ENCODE assay signal across 8 mouse cellular contexts in genomic region chr10:70563636-70564035, GRCm38 (mm10).
DNase-seq lines count a peak whose midpoint lies in the region; ATAC-seq lines count a peak whose summit lies in the region.

No protein-coding gene starts in this region.

- no peak overlapping the region for H3K27ac ChIP-seq in intestine, embryonic 14.5 days (ENCODE audit: low read depth)
- H3K27ac ChIP-seq in intestine, embryonic 15.5 days: no peak overlapping the region
- no peak overlapping the region for H3K27ac ChIP-seq in hindbrain, embryonic 14.5 days

- no peaks in the 10 kb centered on the region for H3K4me1 ChIP-seq in intestine, embryonic 14.5 days (replicated peaks; ENCODE audit: control insufficient read depth, insufficient read depth, low read length)
- H3K4me1 ChIP-seq in intestine, embryonic 15.5 days (replicated peaks): no peaks in the 10 kb centered on the region
- H3K4me1 ChIP-seq in hindbrain, embryonic 14.5 days (replicated peaks; ENCODE audit: control insufficient read depth, insufficient read depth, low read length): no peaks in the 10 kb centered on the region

- intact Hi-C loops in left cerebral cortex, postnatal 25 days (cut with DNase I): loop anchor here (2.0 to 10.0 kb wide), 4 partner anchors 201 to 651 kb away; no protein-coding TSS in a partner anchor

- H3K4me2 ChIP-seq in intestine, embryonic 14.5 days (ENCODE audit: low read length): no peak overlapping the region
- H3K4me2 ChIP-seq in intestine, embryonic 15.5 days (replicated peaks): no peak overlapping the region
- H3K4me2 ChIP-seq in hindbrain, embryonic 14.5 days (replicated peaks): no peak overlapping the region

- DNase-seq in intestine, embryonic 14.5 days (ENCODE audit: low spot score): peak; percentile 93
- DNase-seq in adipocyte (ENCODE audit: low spot score): peak; percentile 82
- peak; percentile 78 for DNase-seq in embryo, embryonic 10.5 days (ENCODE audit: low spot score)
- peak; percentile 88 for DNase-seq in hindbrain, embryonic 14.5 days (ENCODE audit: low spot score)
- peak; percentile 65 to 82 for DNase-seq in left cerebral cortex, postnatal 25 days (ENCODE audit: low spot score in 2 of 2)
- DNase-seq in ovary, postnatal 14 days (ENCODE audit: low spot score): peak; percentile 79
- DNase-seq in spleen, postnatal 14 days (ENCODE audit: low spot score in 2 of 2): no peak

- 20% methylated on average over 3 of the region's 3 CpGs for WGBS in intestine, embryonic 14.5 days
- 26% methylated on average over 3 of the region's 3 CpGs for WGBS in intestine, embryonic 15.5 days
- 32% methylated on average over 3 of the region's 3 CpGs for WGBS in hindbrain, embryonic 14.5 days

- H3K4me3 ChIP-seq in intestine, embryonic 14.5 days (ENCODE audit: low read depth, low read length): no peak overlapping the region
- H3K4me3 ChIP-seq in intestine, embryonic 15.5 days (replicated peaks): no peak overlapping the region
- no peak overlapping the region for H3K4me3 ChIP-seq in hindbrain, embryonic 14.5 days (replicated peaks; ENCODE audit: low read length)

- H3K9ac ChIP-seq in intestine, embryonic 14.5 days (ENCODE audit: low read length): no peak overlapping the region
- H3K9ac ChIP-seq in intestine, embryonic 15.5 days: no peak overlapping the region
- H3K9ac ChIP-seq in hindbrain, embryonic 14.5 days: no peak overlapping the region

- H3K9me3 ChIP-seq in intestine, embryonic 14.5 days (ENCODE audit: control insufficient read depth, low read length): no peaks in the 10 kb centered on the region
- no peaks in the 10 kb centered on the region for H3K9me3 ChIP-seq in intestine, embryonic 15.5 days
- no peaks in the 10 kb centered on the region for H3K9me3 ChIP-seq in hindbrain, embryonic 14.5 days (ENCODE audit: control insufficient read depth, low read length)

- H3K27me3 ChIP-seq in intestine, embryonic 14.5 days (replicated peaks; ENCODE audit: control insufficient read depth, insufficient read depth, low read length): no peaks in the 10 kb centered on the region
- H3K27me3 ChIP-seq in intestine, embryonic 15.5 days (replicated peaks): no peaks in the 10 kb centered on the region
- H3K27me3 ChIP-seq in hindbrain, embryonic 14.5 days (ENCODE audit: control insufficient read depth, insufficient read depth, low read length): no peaks in the 10 kb centered on the region

- no peak for ATAC-seq in intestine, embryonic 14.5 days (replicated peaks; ENCODE audit: low FRiP score, low TSS enrichment, low read depth)
- ATAC-seq in intestine, embryonic 15.5 days: no peak
- ATAC-seq in hindbrain, embryonic 14.5 days (ENCODE audit: low FRiP score): no peak

- no peaks in the 10 kb centered on the region; the same call in 1 of the 2 replicates for H3K36me3 ChIP-seq in intestine, embryonic 14.5 days (ENCODE audit: control insufficient read depth, insufficient read depth, low read length)
- no peaks in the 10 kb centered on the region for H3K36me3 ChIP-seq in intestine, embryonic 15.5 days
- peaks cover 72% of the 10 kb centered on the region for H3K36me3 ChIP-seq in hindbrain, embryonic 14.5 days (replicated peaks; ENCODE audit: control insufficient read depth, insufficient read depth)

Comparison
In these comparisons a context has a peak if more than half of its experiments do, and no peak if none do; other contexts are left out.
1. DNase-seq: peak in intestine, embryonic 14.5 days (single experiment), adipocyte (single experiment), embryo, embryonic 10.5 days (single experiment), hindbrain, embryonic 14.5 days (single experiment), left cerebral cortex, postnatal 25 days (2 of 2) and ovary, postnatal 14 days (single experiment); none in spleen, postnatal 14 days (0 of 2).